ENCODE assay signal across 9 mouse cellular contexts in the genomic region with DNA sequence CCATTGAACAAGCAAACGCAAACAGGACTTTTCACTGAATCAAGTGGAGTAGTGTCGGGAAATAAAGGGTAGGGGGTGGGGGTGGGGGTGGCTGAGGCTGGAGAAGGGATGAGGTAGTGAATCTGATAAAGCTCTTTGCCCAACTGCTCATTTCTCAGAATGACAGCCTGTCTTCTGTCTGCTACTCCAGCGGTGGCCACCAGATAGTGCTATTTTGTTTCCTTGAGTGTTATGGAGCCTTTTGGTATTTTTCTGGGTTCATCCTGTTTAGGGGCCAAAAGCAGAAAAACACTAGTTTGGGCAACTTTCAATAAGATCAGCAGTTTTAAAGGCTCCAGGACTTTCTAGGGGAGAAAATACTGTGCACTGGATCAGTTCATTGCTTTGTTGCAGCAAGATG. TPM values are rescaled to one million over a fixed set of nuclear protein-coding genes. Genes with fewer than 3 reads are reported as not detected.
DNase-seq lines count a peak whose midpoint lies in the region; TF ChIP-seq lines count a peak whose summit lies in the region.
"Had no signal": no experiment of that assay in that cellular context is flagged by ENCODE, and none has a peak within 500 bp of the region (broad histone marks: within the 10 kb centered on the region; RNA-seq: fewer than 3 reads in every experiment).

No protein-coding gene starts in this region.

- DNase-seq in cerebellum, adult 2 months: peak in 1 of 2 experiments; percentile 60
- no peak for DNase-seq in cerebellum, adult 11 months
- no peak for DNase-seq in lung, adult 2 months
- DNase-seq in lung, adult 18-20 months: no peak
- peak; percentile 70 for DNase-seq in embryo, embryonic 10.5 days (ENCODE audit: low spot score)
- peak; percentile 46 for DNase-seq in layer of hippocampus, adult 9-10 months (ENCODE audit: low spot score)
- peak; percentile 54 for DNase-seq in retina, embryonic 14.5 days (ENCODE audit: low spot score)
- no peak for DNase-seq in ovary, adult 18-20 months (ENCODE audit: low spot score)

- WGBS in cerebellum, adult 2 months: 13% methylated on average over 3 of the region's 3 CpGs
- 4% methylated on average over 3 of the region's 3 CpGs for WGBS in lung, adult 2 months

- H3K27ac ChIP-seq in cerebellum, adult 2 months (ENCODE audit: insufficient read depth, low read length): no peak overlapping the region
- H3K27ac ChIP-seq: limb, embryonic 12.5 days had no signal

- H3K4me3 ChIP-seq in cerebellum, adult 2 months (replicated peaks; ENCODE audit: insufficient read depth, low read depth, low read length): no peak overlapping the region
- H3K4me3 ChIP-seq in lung, adult 2 months (replicated peaks; ENCODE audit: extremely low read depth, low read depth, low read length): no peak overlapping the region
- H3K4me3 ChIP-seq: limb, embryonic 12.5 days had no signal

- peak; percentile 41; the same call in 1 of the 2 replicates for TF ChIP-seq CTCF in cerebellum, adult 2 months (IDR thresholded peaks at IDR 0.05; ENCODE audit: borderline replicate concordance, insufficient read depth, low read depth, low read length)
- 0 out of 2 replicates have a peak, but pooled peaks have one; percentile 19 for TF ChIP-seq CTCF in lung, adult 2 months (IDR thresholded peaks at IDR 0.05; ENCODE audit: insufficient read depth, low read length)

- peaks cover 7% of the 10 kb centered on the region for H3K4me1 ChIP-seq in cerebellum, adult 2 months (ENCODE audit: control insufficient read depth, insufficient read depth, low read length)
- no peaks in the 10 kb centered on the region for H3K4me1 ChIP-seq in lung, adult 2 months (ENCODE audit: control insufficient read depth, insufficient read depth, low read length)
- H3K4me1 ChIP-seq: limb, embryonic 12.5 days had no signal

- no peak for TF ChIP-seq POLR2A in cerebellum, adult 2 months (IDR thresholded peaks at IDR 0.05; ENCODE audit: borderline replicate concordance, insufficient read depth, low read length)
- TF ChIP-seq POLR2A in lung, adult 2 months (IDR thresholded peaks at IDR 0.05; ENCODE audit: borderline replicate concordance, extremely low read depth, low read depth, low read length): no peak

- no peaks in the 10 kb centered on the region for H3K27me3 ChIP-seq in cerebellum, adult 2 months (ENCODE audit: control insufficient read depth, insufficient read depth, low read length)

RNA-seq across cellular contexts. Expression of gene Syt2, which starts 9.8 kb away (rescaled TPM):
- polyA plus RNA-seq in cerebellum, adult 2 months (2012; rRNA removed): 305 and 318 TPM in 2 replicates
- polyA plus RNA-seq in lung, adult 2 months (2012; rRNA removed): 0.05 and 0.14 TPM in 2 replicates

Comparison
In these comparisons a context has a peak if more than half of its experiments do, and no peak if none do; other contexts are left out.
1. DNase-seq: peak in embryo, embryonic 10.5 days (single experiment), layer of hippocampus, adult 9-10 months (single experiment) and retina, embryonic 14.5 days (single experiment); none in cerebellum, adult 11 months (single experiment), lung, adult 2 months (single experiment), lung, adult 18-20 months (0 of 2) and ovary, adult 18-20 months (single experiment).
2. RNA of gene Syt2, which starts 9.8 kb away (polyA plus RNA-seq): 305 to 318 TPM in cerebellum, adult 2 months; 0.05 to 0.14 TPM in lung, adult 2 months; every median in the first group is over 100 times any median in the second.